Mouse (Mus musculus): ENCODE results near the gene Rdm1.

Gene Rdm1

DNA sequence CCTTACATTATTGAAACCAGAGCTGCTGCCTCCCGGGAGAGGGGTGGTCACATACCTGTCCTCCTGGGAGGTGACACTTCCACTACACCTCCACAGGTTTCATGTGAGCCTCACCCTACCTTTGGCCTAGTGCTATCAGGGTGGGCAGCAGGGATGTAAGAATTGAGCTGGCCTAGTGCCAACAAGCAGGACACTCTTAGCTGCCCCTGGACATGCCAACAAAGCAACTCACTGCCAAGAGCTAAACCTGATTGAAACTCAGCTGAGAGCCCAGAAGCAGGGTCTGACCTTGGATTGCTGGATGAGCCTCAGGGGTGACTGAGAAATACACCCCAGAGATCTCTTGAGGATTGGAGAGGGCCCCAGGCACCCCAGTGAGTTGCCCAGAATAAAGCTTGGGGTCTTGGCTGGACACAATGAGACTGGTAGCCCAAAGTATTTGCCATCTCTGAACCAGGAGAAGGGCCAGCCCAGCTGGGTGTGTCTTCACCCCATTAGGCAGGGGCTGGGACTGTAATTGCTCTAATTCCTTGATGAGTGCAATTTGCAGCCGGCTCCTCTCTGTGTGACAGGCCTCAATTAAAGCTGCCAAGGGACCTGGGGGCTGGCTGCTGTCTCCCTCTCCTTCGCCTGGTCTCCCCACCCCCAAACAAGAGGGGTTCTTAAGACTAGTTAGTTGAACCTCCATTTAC lies 53.8 kb downstream of the Rdm1 start:
- no peak for DNase-seq (ENCODE audit: inconsistent ontology term)

DNA sequence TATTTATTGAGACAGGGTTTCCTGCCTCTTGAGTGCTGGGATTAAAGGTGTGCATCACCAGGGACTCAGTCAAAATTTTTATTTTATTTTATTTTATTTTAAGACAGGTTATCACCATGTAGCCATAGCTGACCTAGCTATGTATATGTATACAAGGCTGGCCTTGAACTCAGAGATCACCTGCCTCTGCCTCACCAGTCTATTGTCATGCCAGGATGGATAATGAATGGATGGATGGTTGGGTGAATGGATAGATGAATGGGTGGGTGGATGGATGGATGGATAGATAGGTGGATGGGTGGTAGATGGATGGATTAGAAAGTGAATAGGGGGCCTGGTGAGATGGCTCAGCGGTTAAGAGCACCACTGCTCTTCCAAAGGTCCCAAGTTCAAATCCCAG lies 55.0 kb downstream of the Rdm1 start:
- DNase-seq (ENCODE audit: inconsistent ontology term) = no peak

DNA sequence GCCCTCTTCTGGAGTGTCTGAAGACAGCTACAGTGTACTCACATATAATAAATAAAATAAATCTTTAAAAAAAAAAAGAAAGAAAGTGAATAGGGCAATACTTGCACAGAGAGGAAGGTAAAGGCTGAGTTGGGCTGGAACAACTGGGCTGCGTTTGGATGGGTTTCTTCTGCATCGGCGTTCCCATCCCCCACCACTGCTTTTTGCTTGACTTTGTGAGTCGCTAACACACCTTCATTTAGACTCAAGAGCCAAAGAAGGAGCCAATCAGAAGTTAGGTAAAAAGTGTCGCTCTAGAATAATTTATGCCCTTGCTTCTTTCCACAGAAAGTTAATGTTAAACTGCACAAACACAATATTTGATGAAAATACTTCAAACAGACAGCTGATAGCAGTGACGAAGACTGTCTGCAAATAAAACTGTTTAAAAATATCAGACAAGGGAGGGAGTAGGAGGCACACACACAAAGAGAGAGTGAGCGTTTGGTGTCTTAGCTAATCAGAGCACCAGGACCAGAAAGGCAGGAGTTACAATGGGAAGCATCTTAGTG lies 55.5 kb downstream of the Rdm1 start:
- DNase-seq (ENCODE audit: inconsistent ontology term) = no peak

Measured in Muller cell, postnatal 12 days (primary cell).